Mouse (Mus musculus) lung, postnatal 0 days (tissue): Measurements from ENCODE around the gene Rps21.
A peak's percentile ranks its signal among the peaks of the same experiment; 100 is the strongest.

Source experiments
- CTCF ChIP-seq: IDR thresholded peaks from 2 replicates; pipeline ENCODE4 v1.5.1; 2016; ENCODE audit warnings: antibody characterized with exemption, mild to moderate bottlenecking
- EP300 ChIP-seq: IDR thresholded peaks from 2 replicates; pipeline ENCODE4 v1.6.1; 2016; ENCODE audit warnings: antibody characterized with exemption, mild to moderate bottlenecking, control low read depth

GRCm38 (mm10) chr2:180215951-180216350, 41.2 kb upstream of the Rps21 start:
- TF ChIP-seq EP300 (peak; percentile 54; the same call in 1 of the 2 replicates), CTCF (no peak)
